Mouse (Mus musculus) kidney, postnatal 0 days (tissue): ENCODE data around the gene Ncam1. TPM values are rescaled to one million over a fixed set of nuclear protein-coding genes. Genes with fewer than 3 reads are reported as not detected.

ENCODE experiments used
- ATAC-seq: fragments of 200-750 bp; cut with Nextera tagmentation; replicated peaks from 2 replicates; pipeline ENCODE4 v1.8.0; 2017; ENCODE audit warnings: low read depth, moderate number of reproducible peaks, moderate TSS enrichment, moderate library complexity; ENCODE audit not compliant: low FRiP score
- DNase-seq: peaks from one replicate; pipeline ENCODE4 v3.0.0-alpha.2; 2016; ENCODE audit warnings: low spot score
- H3K27ac ChIP-seq: fragments of 300-500 bp; sonication (generic); 2 replicates; pipeline ENCODE4 v1.5.1; 2014; ENCODE audit warnings: mild to moderate bottlenecking
- H3K27me3 ChIP-seq: fragments of 300-500 bp; sonication (generic); 2 replicates; pipeline ENCODE4 v1.6.1; 2014; ENCODE audit warnings: low read length, mixed read lengths; ENCODE audit not compliant: insufficient read depth
- H3K36me3 ChIP-seq: fragments of 300-500 bp; sonication (generic); 2 replicates; pipeline ENCODE4 v1.6.1; 2014; ENCODE audit warnings: low read length, mixed read lengths; ENCODE audit not compliant: insufficient read depth
- H3K4me1 ChIP-seq: fragments of 300-500 bp; sonication (generic); replicated peaks from 2 replicates; pipeline ENCODE4 v1.6.1; 2014; ENCODE audit warnings: antibody characterized with exemption, low read length, mixed read lengths; ENCODE audit not compliant: insufficient read depth
- H3K4me2 ChIP-seq: fragments of 300-500 bp; sonication (generic); 2 replicates; pipeline ENCODE4 v1.6.1; 2014; ENCODE audit warnings: mild to moderate bottlenecking, low read length, moderate library complexity, mixed read lengths
- H3K4me3 ChIP-seq: fragments of 300-500 bp; sonication (generic); replicated peaks from 2 replicates; pipeline ENCODE4 v1.5.1; 2014; ENCODE audit warnings: low read depth, low read length
- H3K9ac ChIP-seq: fragments of 300-500 bp; sonication (generic); 2 replicates; pipeline ENCODE4 v1.6.1; 2014; ENCODE audit warnings: low read depth, low read length
- H3K9me3 ChIP-seq: fragments of 300-500 bp; sonication (generic); replicated peaks from 2 replicates; pipeline ENCODE4 v1.6.1; 2016; ENCODE audit warnings: low read length, inconsistent platforms, mixed read lengths
- CTCF ChIP-seq: IDR thresholded peaks from 2 replicates; pipeline ENCODE4 v1.5.1; 2016; ENCODE audit warnings: antibody characterized with exemption, low read depth, mild to moderate bottlenecking, moderate library complexity
- WGBS: fragments of 180-500 bp; shearing (Covaris S2); extraction: QIAGEN DNeasy Blood & Tissue Kit; methylation state at CpG from one replicate; pipeline ENCODE4 v1.1.7; 2014; 5-methylcytosine and 5-hydroxymethylcytosine counted together
- polyA plus RNA-seq: library from polyadenylated mRNA; unstranded; fragments of >200 nt; fragmentation: Nextera tagmentation; extraction: Ambion mirVana; gene quantifications from 2 replicates; pipeline ENCODE4 v1.2.1, GENCODE M21; 2015

The Ncam1 gene
- polyA plus RNA-seq, 1 experiment from 2014 or later, result 81.2 TPM

GRCm38 (mm10) chr9:49542593-49542992, 256.1 kb downstream of the Ncam1 start:
- Histone ChIP-seq H3K36me3 (peaks cover 33% of the 10 kb centered on the region; the same call in 1 of the 2 replicates), H3K9ac (no peak overlapping the region), H3K9me3 (no peaks in the 10 kb centered on the region), H3K4me1 (no peaks in the 10 kb centered on the region), H3K4me3 (no peak overlapping the region), H3K27me3 (no peaks in the 10 kb centered on the region), H3K4me2 (no peak overlapping the region), H3K27ac (no peak overlapping the region)
- DNase-seq (no peak), ATAC-seq (no peak)
- 64% methylated on average over 4 of the region's 4 CpGs for WGBS
- no peak for TF ChIP-seq CTCF

DNA sequence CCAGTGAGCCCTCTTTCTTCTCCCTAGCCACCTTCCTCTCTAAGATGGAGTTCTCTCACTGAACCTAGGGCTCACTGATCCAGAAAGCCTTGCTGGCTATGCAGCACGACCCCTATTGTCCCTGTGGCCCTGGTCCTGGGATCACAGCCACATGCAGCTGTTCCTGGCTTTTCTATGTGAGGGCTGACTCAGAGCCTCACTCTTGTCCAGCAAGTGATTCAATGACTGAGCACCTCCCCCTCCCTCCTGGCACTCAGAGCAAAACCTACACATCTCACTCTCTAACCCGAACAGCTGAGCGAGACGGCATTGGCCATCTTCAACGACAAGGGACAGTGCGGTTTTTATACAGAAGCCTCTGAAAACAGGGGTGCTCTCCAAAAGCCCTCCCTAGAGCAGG, 260.9 kb downstream of the Ncam1 start:
- TF ChIP-seq CTCF, result no peak
- Histone ChIP-seq H3K4me2 (no peak overlapping the region), H3K27me3 (no peaks in the 10 kb centered on the region), H3K4me1 (0 out of 2 replicates have a peak, but pooled peaks cover 6% of the 10 kb centered on the region), H3K9ac (no peak overlapping the region), H3K36me3 (0 out of 2 replicates have a peak, but pooled peaks cover 7% of the 10 kb centered on the region), H3K4me3 (no peak overlapping the region), H3K27ac (no peak overlapping the region), H3K9me3 (no peaks in the 10 kb centered on the region)
- whole genome bisulfite sequencing, result 51% methylated on average over 6 of the region's 6 CpGs
- DNase-seq, result no peak
- ATAC-seq, result no peak

DNA sequence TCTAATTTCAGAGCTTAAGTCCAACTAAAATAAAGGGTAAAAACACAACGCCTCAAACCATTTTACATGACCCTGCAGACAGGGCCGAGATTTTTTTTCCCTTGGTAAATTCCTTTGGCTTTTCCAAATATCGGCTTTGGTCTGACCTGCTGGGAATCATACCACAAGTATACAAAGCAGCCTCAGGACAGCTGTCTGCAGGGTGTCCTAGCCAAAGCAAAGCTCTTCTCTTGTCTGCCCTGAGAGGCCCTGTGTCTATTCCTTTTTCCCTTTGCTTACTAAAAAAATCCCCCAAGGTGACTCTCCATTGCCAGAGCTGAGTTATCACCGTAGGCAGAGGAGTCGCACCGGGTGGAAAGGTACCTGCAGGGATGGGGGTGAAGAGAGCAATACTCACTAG, 262.1 kb downstream of the Ncam1 start:
- H3K36me3 ChIP-seq, result 0 out of 2 replicates have a peak, but pooled peaks cover under 1% of the 10 kb centered on the region
- 0 out of 2 replicates have a peak, but pooled peaks cover 6% of the 10 kb centered on the region for H3K4me1 ChIP-seq
- H3K4me3 ChIP-seq, result no peak overlapping the region
- no peaks in the 10 kb centered on the region for H3K9me3 ChIP-seq
- 36% methylated on average over 6 of the region's 6 CpGs for WGBS
- TF ChIP-seq CTCF, result no peak
- H3K27ac ChIP-seq, result no peak overlapping the region
- no peaks in the 10 kb centered on the region for H3K27me3 ChIP-seq
- DNase-seq, result no peak
- no peak for ATAC-seq
- H3K4me2 ChIP-seq, result no peak overlapping the region
- no peak overlapping the region for H3K9ac ChIP-seq

DNA sequence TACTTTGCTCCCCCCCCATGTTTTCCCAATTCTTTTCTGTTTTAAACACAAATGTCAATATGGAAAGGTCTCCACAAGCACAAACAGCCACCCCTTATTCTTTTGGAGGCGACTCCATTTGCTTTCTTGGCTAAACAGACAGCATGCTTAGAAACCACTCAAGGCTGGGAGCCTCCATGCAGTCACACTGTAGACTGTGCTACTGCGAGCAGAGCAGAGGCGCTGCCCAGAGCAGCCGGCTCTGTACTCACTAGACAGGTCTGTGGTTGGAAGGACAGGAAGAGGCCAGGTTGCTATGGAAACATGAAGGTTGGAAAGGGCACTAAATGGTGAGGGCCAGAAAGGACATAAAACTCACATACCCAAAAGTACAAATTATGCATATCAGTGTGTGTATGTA, 263.8 kb downstream of the Ncam1 start:
- Histone ChIP-seq H3K27me3 (no peaks in the 10 kb centered on the region), H3K4me3 (no peak overlapping the region), H3K9me3 (no peaks in the 10 kb centered on the region), H3K36me3 (no peaks in the 10 kb centered on the region), H3K4me2 (no peak overlapping the region), H3K27ac (no peak overlapping the region), H3K4me1 (0 out of 2 replicates have a peak, but pooled peaks cover 6% of the 10 kb centered on the region), H3K9ac (no peak overlapping the region)
- ATAC-seq (no peak), DNase-seq (no peak)
- TF ChIP-seq CTCF, result no peak
- 43% methylated on average over 4 of the region's 4 CpGs for WGBS

DNA sequence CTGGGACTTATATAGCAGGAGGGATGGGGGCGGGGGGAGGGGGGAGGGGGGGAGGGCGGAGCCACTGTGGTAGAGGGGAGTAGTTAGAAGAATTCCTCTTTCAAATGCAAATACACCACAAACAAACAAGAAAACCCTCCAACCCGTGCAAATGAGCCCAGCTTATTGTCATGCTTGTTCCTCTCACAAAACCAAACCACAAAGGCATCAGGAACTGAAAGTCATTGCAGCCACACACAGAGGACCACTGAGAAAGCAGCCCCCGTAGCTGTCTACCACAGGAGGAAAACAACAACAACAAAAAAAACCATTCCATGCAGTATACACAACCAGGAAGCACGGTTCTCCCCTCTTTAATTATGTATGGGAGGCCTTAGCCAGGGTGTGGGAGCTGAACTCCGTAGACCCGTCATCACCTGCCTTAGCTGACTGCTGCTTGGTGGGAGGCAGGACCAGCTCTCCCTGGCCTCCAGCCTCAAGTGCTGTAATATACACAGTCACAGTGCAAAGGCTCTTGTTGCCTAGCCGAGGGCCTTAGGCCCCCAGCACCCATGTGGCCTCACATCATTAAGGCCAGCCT, 264.7 kb downstream of the Ncam1 start:
- no peak overlapping the region for H3K4me3 ChIP-seq
- H3K4me2 ChIP-seq, result no peak overlapping the region
- no peak for TF ChIP-seq CTCF
- no peak overlapping the region for H3K9ac ChIP-seq
- no peaks in the 10 kb centered on the region for H3K9me3 ChIP-seq
- 32% methylated on average over 8 of the region's 8 CpGs for WGBS
- H3K27ac ChIP-seq, result no peak overlapping the region
- no peaks in the 10 kb centered on the region for H3K27me3 ChIP-seq
- 0 out of 2 replicates have a peak, but pooled peaks cover 6% of the 10 kb centered on the region for H3K4me1 ChIP-seq
- DNase-seq (no peak), ATAC-seq (no peak)
- H3K36me3 ChIP-seq, result no peaks in the 10 kb centered on the region

DNA sequence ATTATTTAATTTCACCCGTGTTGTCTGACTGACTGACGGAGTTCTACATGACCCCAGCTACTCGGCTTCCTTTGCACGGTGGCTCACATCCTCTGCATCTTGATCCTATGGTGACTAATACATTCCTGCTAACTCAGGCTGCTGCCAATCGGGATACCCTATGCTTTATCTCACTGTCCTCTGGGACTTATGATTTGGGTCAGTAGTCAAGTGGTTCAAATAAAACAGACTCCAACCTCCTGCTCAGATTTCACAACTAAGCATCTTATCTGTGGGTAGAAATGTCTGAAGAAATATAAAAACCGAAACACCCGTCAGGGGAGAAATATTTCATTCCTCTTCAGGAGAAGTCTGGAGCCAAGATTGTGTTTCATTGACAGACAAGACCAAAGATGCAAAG, 265.3 kb downstream of the Ncam1 start:
- Histone ChIP-seq H3K27me3 (no peaks in the 10 kb centered on the region), H3K36me3 (no peaks in the 10 kb centered on the region), H3K4me3 (no peak overlapping the region), H3K27ac (no peak overlapping the region), H3K4me1 (0 out of 2 replicates have a peak, but pooled peaks cover 6% of the 10 kb centered on the region), H3K9ac (no peak overlapping the region), H3K9me3 (no peaks in the 10 kb centered on the region), H3K4me2 (no peak overlapping the region)
- WGBS, result 35% methylated on average over 7 of the region's 7 CpGs
- TF ChIP-seq CTCF, result no peak
- no peak for ATAC-seq
- DNase-seq, result peak; percentile 33

DNA sequence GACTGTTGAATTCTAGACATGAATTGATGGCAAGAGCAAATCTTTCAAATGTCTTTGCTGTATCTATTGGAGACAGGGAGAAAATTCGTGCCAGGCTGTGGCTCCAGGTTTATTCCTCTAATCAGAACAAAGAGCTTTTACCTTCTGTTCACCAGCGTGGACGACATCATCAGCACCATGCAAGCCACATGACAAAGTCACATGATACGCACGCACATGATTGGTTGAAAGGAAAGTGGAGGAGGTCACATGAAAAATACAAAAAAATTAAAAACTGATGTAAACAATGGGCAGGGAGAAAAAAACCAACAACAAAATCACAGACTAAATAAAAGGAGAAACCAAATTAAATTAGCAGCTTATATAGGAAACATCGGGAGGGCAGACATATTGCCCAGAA, 266.9 kb downstream of the Ncam1 start:
- H3K4me3 ChIP-seq, result no peak overlapping the region
- no peak overlapping the region for H3K9ac ChIP-seq
- H3K4me1 ChIP-seq, result 0 out of 2 replicates have a peak, but pooled peaks cover 6% of the 10 kb centered on the region
- no peak overlapping the region for H3K27ac ChIP-seq
- WGBS, result 94% methylated on average over 6 of the region's 6 CpGs
- no peaks in the 10 kb centered on the region for H3K27me3 ChIP-seq
- DNase-seq, result no peak
- ATAC-seq, result no peak
- no peak overlapping the region for H3K4me2 ChIP-seq
- TF ChIP-seq CTCF, result no peak
- H3K36me3 ChIP-seq, result no peaks in the 10 kb centered on the region
- H3K9me3 ChIP-seq, result no peaks in the 10 kb centered on the region
